Mouse (Mus musculus) megakaryocyte, embryonic 14.5 days (primary cell): Measurements from ENCODE around the gene Tmem211. TPM values are rescaled to one million over a fixed set of nuclear protein-coding genes. Genes with fewer than 3 reads are reported as not detected.

Experiments
- H3K27me3 ChIP-seq: replicated peaks from 2 replicates; pipeline ENCODE3; 2012; ENCODE audit warnings: inconsistent platforms
- H3K36me3 ChIP-seq: replicated peaks from 2 replicates; pipeline ENCODE3; 2012; ENCODE audit warnings: low read length, inconsistent platforms, mixed read lengths
- H3K4me1 ChIP-seq: 2 replicates; pipeline ENCODE4 v1.6.1; 2012; ENCODE audit warnings: inconsistent platforms
- H3K4me3 ChIP-seq: replicated peaks from 2 replicates; pipeline ENCODE3; 2012; ENCODE audit warnings: moderate library complexity, mild to moderate bottlenecking, inconsistent platforms
- H3K9me3 ChIP-seq: 2 replicates; pipeline ENCODE4 v1.6.1; 2012; ENCODE audit warnings: inconsistent platforms
- FLI1 ChIP-seq: IDR thresholded peaks from 2 replicates; pipeline ENCODE4 v1.6.1; 2012; ENCODE audit warnings: low read length, inconsistent platforms, mixed read lengths
- GATA1 ChIP-seq: IDR thresholded peaks from 3 replicates; pipeline ENCODE4 v1.6.1; 2012; ENCODE audit warnings: mixed read lengths, low read length, inconsistent platforms, borderline replicate concordance
- polyA plus RNA-seq: library from polyadenylated mRNA; stranded (reverse); fragments of >175 nt; gene quantifications from 2 replicates; pipeline ENCODE4 v1.2.3, GENCODE M21; 2012; ENCODE audit warnings: low replicate concordance; ENCODE audit not compliant: insufficient read depth

Gene Tmem211
- polyA plus RNA-seq, 1 experiment = not detected

- H3K27me3 ChIP-seq = peaks cover 3% of the 10 kb centered on the region
- no peak for TF ChIP-seq FLI1
- TF ChIP-seq GATA1 = no peak
- H3K4me1 ChIP-seq = no peaks in the 10 kb centered on the region
- no peaks in the 10 kb centered on the region for H3K36me3 ChIP-seq
- H3K9me3 ChIP-seq = peaks cover 37% of the 10 kb centered on the region
- peak overlapping the region; percentile 2 for H3K4me3 ChIP-seq
Observed at GRCm38 (mm10) chr5:113268246-113268645, 41.5 kb downstream of the Tmem211 start.

- Histone ChIP-seq H3K4me1 (no peaks in the 10 kb centered on the region), H3K4me3 (no peak overlapping the region), H3K27me3 (peaks cover 3% of the 10 kb centered on the region), H3K9me3 (peaks cover 19% of the 10 kb centered on the region), H3K36me3 (no peaks in the 10 kb centered on the region)
- TF ChIP-seq FLI1 (no peak), GATA1 (no peak)
Observed at GRCm38 (mm10) chr5:113270043-113270442, 43.3 kb downstream of the Tmem211 start.

GRCm38 (mm10) chr5:113271207-113271811 lies 44.6 kb downstream of the Tmem211 start:
- peaks cover 3% of the 10 kb centered on the region for H3K27me3 ChIP-seq
- H3K9me3 ChIP-seq = peaks cover 13% of the 10 kb centered on the region
- H3K4me1 ChIP-seq = no peaks in the 10 kb centered on the region
- TF ChIP-seq GATA1 (no peak), FLI1 (no peak)
- H3K4me3 ChIP-seq = no peak overlapping the region
- no peaks in the 10 kb centered on the region for H3K36me3 ChIP-seq

GRCm38 (mm10) chr5:113275839-113276238 lies 49.1 kb downstream of the Tmem211 start:
- Histone ChIP-seq H3K27me3 (peaks cover 10% of the 10 kb centered on the region), H3K4me1 (no peaks in the 10 kb centered on the region), H3K36me3 (no peaks in the 10 kb centered on the region), H3K4me3 (no peak overlapping the region), H3K9me3 (no peaks in the 10 kb centered on the region)
- TF ChIP-seq GATA1 = no peak
- no peak for TF ChIP-seq FLI1

GRCm38 (mm10) chr5:113280138-113280856 lies 53.6 kb downstream of the Tmem211 start:
- no peak for TF ChIP-seq GATA1
- TF ChIP-seq FLI1 = no peak
- no peaks in the 10 kb centered on the region for H3K9me3 ChIP-seq
- H3K36me3 ChIP-seq = no peaks in the 10 kb centered on the region
- H3K4me3 ChIP-seq = no peak overlapping the region
- H3K27me3 ChIP-seq = peaks cover 29% of the 10 kb centered on the region
- peaks cover 4% of the 10 kb centered on the region; the same call in 1 of the 2 replicates for H3K4me1 ChIP-seq

GRCm38 (mm10) chr5:113281557-113281956 lies 54.8 kb downstream of the Tmem211 start:
- H3K4me3 ChIP-seq = no peak overlapping the region
- TF ChIP-seq FLI1 = no peak
- TF ChIP-seq GATA1 = no peak
- no peaks in the 10 kb centered on the region for H3K36me3 ChIP-seq
- no peaks in the 10 kb centered on the region for H3K9me3 ChIP-seq
- H3K4me1 ChIP-seq = peaks cover 4% of the 10 kb centered on the region; the same call in 1 of the 2 replicates
- H3K27me3 ChIP-seq = peaks cover 35% of the 10 kb centered on the region

GRCm38 (mm10) chr5:113283726-113284125 lies 57.0 kb downstream of the Tmem211 start:
- Histone ChIP-seq H3K27me3 (peaks cover 46% of the 10 kb centered on the region), H3K4me1 (peaks cover 10% of the 10 kb centered on the region; the same call in 1 of the 2 replicates), H3K36me3 (no peaks in the 10 kb centered on the region), H3K4me3 (no peak overlapping the region), H3K9me3 (peaks cover 14% of the 10 kb centered on the region)
- no peak for TF ChIP-seq GATA1
- TF ChIP-seq FLI1 = no peak

- Histone ChIP-seq H3K4me1 (peaks cover 10% of the 10 kb centered on the region; the same call in 1 of the 2 replicates), H3K9me3 (peaks cover 14% of the 10 kb centered on the region), H3K4me3 (no peak overlapping the region), H3K27me3 (peaks cover 55% of the 10 kb centered on the region), H3K36me3 (no peaks in the 10 kb centered on the region)
- TF ChIP-seq FLI1 (no peak), GATA1 (no peak)
Observed at GRCm38 (mm10) chr5:113285541-113285940, 58.8 kb downstream of the Tmem211 start.

- Histone ChIP-seq H3K36me3 (no peaks in the 10 kb centered on the region), H3K9me3 (peaks cover 14% of the 10 kb centered on the region), H3K4me1 (peaks cover 10% of the 10 kb centered on the region; the same call in 1 of the 2 replicates), H3K27me3 (peaks cover 55% of the 10 kb centered on the region), H3K4me3 (no peak overlapping the region)
- TF ChIP-seq GATA1 = no peak
- no peak for TF ChIP-seq FLI1
Observed at GRCm38 (mm10) chr5:113286048-113286447, 59.3 kb downstream of the Tmem211 start.

- Histone ChIP-seq H3K9me3 (peaks cover 14% of the 10 kb centered on the region), H3K27me3 (peaks cover 56% of the 10 kb centered on the region), H3K4me3 (peak overlapping the region; percentile 38), H3K4me1 (peaks cover 10% of the 10 kb centered on the region; the same call in 1 of the 2 replicates), H3K36me3 (no peaks in the 10 kb centered on the region)
- TF ChIP-seq FLI1 = no peak
- TF ChIP-seq GATA1 = no peak
Observed at GRCm38 (mm10) chr5:113286591-113287520, 60.1 kb downstream of the Tmem211 start.
